Mouse (Mus musculus) gastrocnemius, adult 8-10 months (tissue): ENCODE measurements at regions not wholly inside any gene's neighbourhood (a gene's known extent, or its start where the extent isn't known, plus 50 kb on each side); places are given as distances from the start of the nearest gene placed in this dataset.

ENCODE experiments used
- DNase-seq, 2 experiments: peaks; one replicate each; pipeline ENCODE4 v3.0.0; 2022; ENCODE audit warnings: low spot score in 2 of 2

GRCm38 (mm10) chrX:42402335-42402605, 87.2 kb upstream of the Tex13c2 start:
- DNase-seq = no peak

GRCm38 (mm10) chrX:42431851-42432635, 57.4 kb upstream of the Tex13c2 start:
- DNase-seq = no peak
